Mouse (Mus musculus) brain, embryonic 14.5 days (tissue): ENCODE data around the gene Vps8.

ENCODE experiments used
- CTCF ChIP-seq: fragments of 200-500 bp; IDR thresholded peaks from 2 replicates; pipeline ENCODE4 v1.5.1; 2012; ENCODE audit warnings: inconsistent platforms, mild to moderate bottlenecking, moderate library complexity, borderline replicate concordance; ENCODE audit not compliant: insufficient read depth, insufficient read length; ENCODE audit errors: extremely low read depth
- POLR2A ChIP-seq: fragments of 200-500 bp; IDR thresholded peaks from 2 replicates; pipeline ENCODE4 v1.6.1; 2012; ENCODE audit warnings: mild to moderate bottlenecking, inconsistent platforms, borderline replicate concordance; ENCODE audit not compliant: poor library complexity, insufficient read depth, insufficient read length, severe bottlenecking; ENCODE audit errors: extremely low read depth

- TF ChIP-seq CTCF = no peak
- no peak for TF ChIP-seq POLR2A
Observed at GRCm38 (mm10) chr16:21549751-21550150, 126.8 kb downstream of the Vps8 start.
